Mouse (Mus musculus) adrenal gland, postnatal 14 days (tissue): ENCODE data around the gene Fgfr1op. TPM values are rescaled to one million over a fixed set of nuclear protein-coding genes. Genes with fewer than 3 reads are reported as not detected.
"Not testable (repeated sequence)": the region's sequence is repeated elsewhere in the genome, so short reads cannot be mapped to it uniquely, and the experiment has no call there.

Source experiments
- DNase-seq: peaks from one replicate; pipeline ENCODE4 v3.0.0; 2021; ENCODE audit warnings: mixed read lengths
- total RNA-seq: library from RNA; stranded (reverse); gene quantifications from 2 replicates; pipeline ENCODE4 v1.2.3, GENCODE M21; 2021

Fgfr1op gene
- total RNA-seq, 1 experiment from 2014 or later, result 19.0 TPM

- DNase-seq, result no peak
Measured at GRCm38 (mm10) chr17:8170331-8170730, 5.0 kb downstream of the Fgfr1op start.

GRCm38 (mm10) chr17:8171081-8171480, 5.8 kb downstream of the Fgfr1op start:
- no peak for DNase-seq

DNA sequence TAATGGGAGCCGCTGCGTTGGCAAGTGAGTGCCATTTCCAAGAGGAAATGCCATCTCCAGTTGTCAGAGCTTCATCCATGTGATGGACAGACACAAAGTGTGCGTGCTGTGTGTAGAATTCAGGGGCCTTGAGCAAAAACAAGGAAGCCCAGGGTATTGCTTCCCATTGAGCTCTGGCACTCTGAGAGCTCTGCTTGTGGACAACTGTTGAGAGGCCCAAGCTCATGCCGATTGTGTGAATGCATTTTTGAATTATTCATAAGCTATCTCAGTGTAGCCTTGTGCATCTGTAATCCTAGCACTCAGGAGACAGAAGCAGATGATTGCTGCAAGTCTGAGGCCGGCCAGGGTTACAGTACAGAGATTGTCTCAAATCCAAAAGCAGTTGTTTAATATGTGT, 11.8 kb downstream of the Fgfr1op start:
- no peak for DNase-seq

DNA sequence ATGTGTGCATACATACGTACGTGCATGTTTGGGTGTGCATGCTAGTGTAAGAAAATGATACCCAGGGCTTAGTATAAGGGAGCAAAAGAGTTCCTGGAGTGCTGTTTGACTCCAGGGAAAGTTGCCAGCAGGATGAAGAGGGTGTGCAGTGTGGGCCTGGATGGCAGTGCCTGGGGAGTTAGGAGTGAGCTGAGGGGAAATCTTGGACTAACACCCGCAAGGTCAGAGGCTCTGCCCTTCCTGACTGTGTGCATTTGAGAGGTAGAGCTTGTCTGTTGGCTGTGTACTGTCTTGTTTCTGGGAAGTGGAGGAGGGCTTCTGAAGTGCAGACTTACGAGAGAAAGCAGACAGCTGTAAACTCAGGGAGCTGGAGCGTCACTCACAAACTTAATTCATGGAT, 18.5 kb downstream of the Fgfr1op start:
- no peak for DNase-seq

- no peak for DNase-seq
Measured at GRCm38 (mm10) chr17:8184217-8184616, 18.9 kb downstream of the Fgfr1op start.

DNA sequence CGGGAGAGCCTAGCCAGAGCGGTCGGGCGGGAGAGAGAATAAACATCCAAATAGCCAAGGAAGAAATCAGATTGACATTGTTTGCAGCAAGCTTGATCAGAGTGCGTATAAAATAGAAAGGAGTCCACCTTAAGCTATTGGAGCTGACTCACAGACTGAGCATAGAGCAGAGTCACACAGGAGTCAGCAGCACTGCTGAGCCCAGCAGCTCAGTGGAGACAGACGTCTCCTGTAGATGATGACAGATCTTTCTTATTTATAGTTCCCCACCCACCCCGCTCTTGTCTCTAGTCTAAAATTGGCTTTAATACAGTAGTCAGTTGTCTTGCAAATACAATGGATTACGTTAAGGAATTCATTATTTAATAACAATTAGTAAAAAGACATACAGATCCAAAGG, 28.4 kb downstream of the Fgfr1op start:
- DNase-seq, result no peak

DNA sequence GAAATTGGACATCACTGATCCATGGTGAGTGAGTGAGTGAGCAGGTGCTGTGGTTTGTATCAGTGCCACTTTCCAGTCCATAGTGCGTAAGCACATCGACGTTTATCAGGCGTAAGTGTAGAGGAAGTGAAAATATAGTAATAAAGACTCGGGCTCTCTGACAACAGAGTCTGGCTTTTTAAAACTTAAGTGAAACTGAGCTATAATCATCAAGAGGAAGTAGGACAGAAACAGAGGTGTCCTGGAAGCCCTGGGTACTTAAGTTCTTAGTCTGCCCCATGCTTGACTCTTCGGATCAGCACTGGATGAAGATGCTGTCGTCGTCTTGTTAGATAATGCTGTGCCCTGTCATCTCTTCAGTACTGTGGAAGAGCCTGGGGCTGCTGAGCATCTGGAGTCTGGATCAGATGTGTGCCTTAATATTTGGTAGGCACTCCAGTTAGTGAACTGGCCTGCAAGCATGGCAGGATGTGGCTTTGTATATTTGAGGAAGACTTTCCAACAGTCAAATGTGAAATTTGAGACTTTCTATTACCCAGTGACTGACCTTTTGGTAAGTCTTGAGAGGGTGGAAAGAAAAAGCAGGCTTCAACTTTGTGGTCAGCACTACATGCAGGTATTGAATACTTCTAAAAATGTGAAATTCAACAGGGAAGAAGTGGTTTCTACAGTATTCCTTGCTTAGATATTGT, 30.5 kb downstream of the Fgfr1op start:
- DNase-seq, result no peak

GRCm38 (mm10) chr17:8197652-8198051, 32.4 kb downstream of the Fgfr1op start:
- no peak for DNase-seq

DNA sequence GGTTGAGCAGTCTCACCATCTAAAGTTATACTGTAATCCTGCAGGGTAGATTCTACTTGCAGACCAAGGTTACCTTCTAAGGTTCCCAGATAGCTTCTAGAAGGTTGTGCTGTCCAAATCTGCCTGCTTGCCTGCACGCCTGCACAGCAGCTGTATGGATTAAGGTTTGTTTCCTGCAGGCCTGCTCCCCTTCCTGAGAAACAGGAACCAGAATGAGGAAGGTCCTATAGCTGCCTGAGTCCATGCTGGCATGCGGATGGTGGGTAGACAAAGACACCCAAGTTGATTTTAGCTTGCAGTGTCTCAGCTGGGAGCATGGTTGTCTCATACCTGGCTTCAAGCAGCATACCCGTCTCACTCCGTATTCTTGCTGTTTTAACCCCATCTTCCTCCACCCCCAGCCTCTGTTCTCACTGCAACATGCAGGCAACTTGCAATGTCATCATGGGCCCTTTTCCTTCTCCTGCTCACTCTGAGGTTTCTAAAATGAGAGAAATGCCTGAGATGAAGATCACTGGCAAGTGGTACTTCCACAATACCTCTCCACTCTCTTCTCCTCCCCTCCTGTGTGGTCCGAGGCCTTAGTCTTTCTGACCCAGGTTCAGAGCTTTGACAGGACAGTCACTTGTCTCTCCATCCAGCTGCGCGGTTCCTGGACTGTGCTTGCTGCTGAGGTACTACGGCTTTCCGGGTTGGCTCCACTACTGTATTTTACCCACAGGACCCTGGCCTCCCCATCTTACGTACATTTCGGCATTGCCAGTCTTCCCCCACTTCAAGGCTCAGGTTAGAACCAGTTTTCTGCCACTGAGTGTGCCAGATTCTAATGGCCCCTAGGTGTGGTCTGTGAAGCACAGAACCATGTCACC, 34.0 kb downstream of the Fgfr1op start:
- DNase-seq, result no peak

- DNase-seq, result no peak
Measured at GRCm38 (mm10) chr17:8199936-8200330, 34.6 kb downstream of the Fgfr1op start.

DNA sequence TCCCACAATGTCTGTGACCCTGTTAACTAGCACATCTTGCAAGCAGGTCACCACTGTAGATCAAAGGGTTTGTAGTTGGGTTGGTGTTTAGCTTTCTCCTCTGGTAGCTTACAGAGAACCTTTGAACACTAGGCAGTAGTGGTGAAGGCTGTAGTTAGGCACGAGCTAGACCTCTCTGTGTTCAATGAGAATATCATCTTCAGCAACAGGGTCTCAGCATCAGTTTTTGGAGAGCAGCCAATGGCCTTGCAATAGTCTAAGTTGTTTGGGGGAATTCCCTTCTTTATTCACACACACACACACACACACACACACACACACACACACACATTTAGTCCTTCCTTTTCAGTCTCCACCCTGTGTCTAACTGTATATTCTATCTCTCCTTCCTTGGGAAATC, 38.2 kb downstream of the Fgfr1op start:
- no peak for DNase-seq

DNA sequence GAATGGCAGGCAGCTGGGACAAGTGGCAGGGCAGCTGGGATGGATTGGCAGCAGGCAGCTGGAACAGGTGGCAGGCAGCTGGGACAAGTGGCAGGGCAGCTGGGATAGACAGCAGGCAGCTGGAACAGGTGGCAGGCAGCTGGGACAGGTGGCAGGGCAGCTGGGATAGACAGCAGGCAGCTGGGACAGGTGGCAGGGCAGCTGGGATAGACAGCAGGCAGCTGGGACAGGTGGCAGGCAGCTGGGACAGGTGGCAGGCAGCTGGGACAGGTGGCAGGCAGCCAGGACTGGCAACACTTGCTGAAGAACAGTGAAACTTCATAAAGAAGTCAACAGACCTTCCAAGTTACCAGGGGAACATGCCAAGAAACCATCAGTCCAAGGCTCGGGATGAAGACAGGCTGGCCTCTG, 39.9 kb downstream of the Fgfr1op start:
- DNase-seq, result not testable (repeated sequence)

- no peak for DNase-seq
Measured at GRCm38 (mm10) chr17:8206691-8207090, 41.4 kb downstream of the Fgfr1op start.

GRCm38 (mm10) chr17:8209696-8210095, 44.4 kb downstream of the Fgfr1op start:
- DNase-seq, result no peak

GRCm38 (mm10) chr17:8210170-8210569, 44.9 kb downstream of the Fgfr1op start:
- no peak for DNase-seq

DNA sequence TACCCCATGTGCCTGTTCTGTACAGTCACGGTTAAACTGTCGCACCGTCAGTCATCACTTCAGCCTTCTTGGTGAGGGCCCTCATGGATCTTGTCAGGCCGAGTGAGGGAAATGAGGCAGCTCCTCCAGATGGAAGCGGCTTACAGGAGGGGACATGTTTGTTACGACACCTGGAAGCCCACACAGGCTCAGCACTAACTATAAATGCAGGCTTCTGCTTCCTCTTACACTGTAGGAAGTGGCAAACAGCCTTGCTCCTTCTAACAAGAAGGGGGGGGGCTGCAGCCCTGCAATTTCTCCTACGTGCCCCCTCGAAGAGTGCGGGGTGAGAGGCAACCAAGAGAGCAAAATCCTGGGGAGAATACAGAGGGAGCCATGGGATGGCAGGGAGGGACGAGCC, 45.4 kb downstream of the Fgfr1op start:
- DNase-seq, result no peak

GRCm38 (mm10) chr17:8211399-8211798, 46.1 kb downstream of the Fgfr1op start:
- DNase-seq, result no peak

- DNase-seq, result no peak
Measured at GRCm38 (mm10) chr17:8214369-8214768, 49.1 kb downstream of the Fgfr1op start.

GRCm38 (mm10) chr17:8215016-8215745, 49.9 kb downstream of the Fgfr1op start:
- no peak for DNase-seq

- no peak for DNase-seq
Measured at GRCm38 (mm10) chr17:8223225-8223624, 57.9 kb downstream of the Fgfr1op start.

- no peak for DNase-seq
Measured at GRCm38 (mm10) chr17:8224072-8224471, 58.8 kb downstream of the Fgfr1op start.

DNA sequence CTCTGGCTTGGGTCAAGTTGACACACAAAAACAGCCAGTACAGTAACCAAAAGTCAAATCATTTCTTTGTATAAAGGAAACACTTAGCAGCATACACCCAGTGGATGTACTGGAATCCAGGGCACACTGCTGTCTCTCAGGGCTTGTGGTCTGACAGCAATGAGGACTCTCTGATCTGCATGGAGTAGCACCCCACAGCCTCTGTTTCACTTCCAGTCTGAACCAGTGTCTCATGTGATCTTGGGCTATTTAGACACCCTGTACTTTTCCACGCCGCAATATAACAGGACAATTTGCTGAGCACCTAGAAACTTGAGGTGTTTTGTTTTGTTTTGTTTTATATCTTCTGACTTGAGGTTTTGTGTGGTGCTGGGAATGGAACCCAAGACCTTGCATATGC, 59.9 kb downstream of the Fgfr1op start:
- no peak for DNase-seq

DNA sequence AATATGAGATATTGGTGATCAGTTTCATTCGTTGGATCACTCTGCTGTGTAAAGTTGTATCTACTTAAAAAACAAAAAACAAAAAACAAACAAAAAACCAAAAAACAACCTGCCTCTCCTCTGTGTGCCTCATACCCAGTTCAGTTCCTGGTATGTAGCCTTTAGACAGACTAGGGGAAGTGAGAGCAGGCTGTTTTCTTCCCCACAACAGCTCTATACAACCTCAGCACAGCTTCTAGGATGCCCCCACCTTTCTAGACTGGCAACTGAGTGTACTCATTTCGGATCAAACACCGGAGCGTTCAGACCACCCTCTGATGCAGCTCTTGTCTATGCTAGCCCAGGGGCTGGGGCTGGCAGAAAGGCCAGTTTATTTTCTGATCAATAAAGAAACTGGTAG, 60.4 kb downstream of the Fgfr1op start:
- no peak for DNase-seq
